21 mouse cellular contexts compared by ENCODE assay signal in genomic region chr6:119737716-119738115, GRCm38 (mm10).
"Had no signal": no experiment of that assay in that cellular context is flagged by ENCODE, and none has a peak within 500 bp of the region (broad histone marks: within the 10 kb centered on the region; RNA-seq: fewer than 3 reads in every experiment).

No protein-coding gene starts in this region.

- ATAC-seq: intestine, postnatal 0 days; lung, postnatal 0 days; midbrain, embryonic 13.5 days; midbrain, embryonic 16.5 days had no signal

- H3K4me3 ChIP-seq: layer of hippocampus, adult 2 months; limb, embryonic 10.5 days; limb, embryonic 13.5 days; liver, embryonic 13.5 days; megakaryocyte, embryonic 14.5 days; midbrain, embryonic 10.5 days; midbrain, embryonic 13.5 days; myocyte; neural tube, embryonic 13.5 days had no signal

- H3K9ac ChIP-seq: limb, embryonic 13.5 days; liver, embryonic 13.5 days; lung, embryonic 14.5 days; midbrain, embryonic 13.5 days; neural tube, embryonic 13.5 days had no signal

- H3K9me3 ChIP-seq: limb, embryonic 10.5 days; limb, embryonic 13.5 days; liver, embryonic 13.5 days; megakaryocyte, embryonic 14.5 days; midbrain, embryonic 10.5 days; midbrain, embryonic 13.5 days; neural tube, embryonic 13.5 days had no signal

- H3K27ac ChIP-seq: kidney, postnatal 0 days; layer of hippocampus, adult 2 months; limb, embryonic 10.5 days; limb, embryonic 13.5 days; liver, embryonic 13.5 days; midbrain, embryonic 10.5 days; midbrain, embryonic 13.5 days; neural tube, embryonic 13.5 days had no signal

- DNase-seq: kidney, adult 2 months; kidney, postnatal 25 days; layer of hippocampus, adult 9-11 months; liver, embryonic 13.5 days; lung, embryonic 14.5 days; lung, postnatal 36 days; retina, postnatal 1 day; right cerebral cortex, postnatal 25 days; spleen, adult 18-20 months had no signal

- H3K4me2 ChIP-seq: limb, embryonic 13.5 days; liver, embryonic 13.5 days; lung, embryonic 14.5 days; midbrain, embryonic 13.5 days; neural tube, embryonic 13.5 days had no signal

- H3K4me1 ChIP-seq: liver, embryonic 13.5 days; megakaryocyte, embryonic 14.5 days; midbrain, embryonic 10.5 days; midbrain, embryonic 13.5 days had no signal

- H3K27me3 ChIP-seq: limb, embryonic 13.5 days; liver, embryonic 13.5 days; megakaryocyte, embryonic 14.5 days; midbrain, embryonic 13.5 days; neural tube, embryonic 13.5 days had no signal
